Comparison of ENCODE assay signal across 8 mouse cellular contexts in genomic region chr15:80694125-80694910, GRCm38 (mm10). TPM values are rescaled to one million over a fixed set of nuclear protein-coding genes. Genes with fewer than 3 reads are reported as not detected.
DNase-seq lines count a peak whose midpoint lies in the region; ATAC-seq and TF ChIP-seq lines count a peak whose summit lies in the region.

No protein-coding gene starts in this region.

- no peaks in the 10 kb centered on the region for H3K79me2 ChIP-seq in heart, adult 2 months (replicated peaks; ENCODE audit: control insufficient read depth, insufficient read depth, low read length)

- H3K9ac ChIP-seq in heart, adult 2 months (ENCODE audit: low read depth, low read length): no peak overlapping the region
- peak overlapping the region; percentile 45 for H3K9ac ChIP-seq in hindbrain, embryonic 14.5 days
- no peak overlapping the region; the same call in 1 of the 2 replicates for H3K9ac ChIP-seq in midbrain, embryonic 13.5 days (replicated peaks)

- intact Hi-C loops in heart, adult 2 months (cut with DNase I): loop anchor here (1.0 to 2.0 kb wide), 3 partner anchors 60 to 406 kb away; no protein-coding TSS in a partner anchor

- 22% methylated on average over 11 of the region's 11 CpGs for WGBS in heart, adult 2 months
- WGBS in forebrain, embryonic 10.5 days: 26% methylated on average over 11 of the region's 11 CpGs
- WGBS in hindbrain, embryonic 14.5 days: 21% methylated on average over 11 of the region's 11 CpGs
- WGBS in limb, embryonic 10.5 days: 28% methylated on average over 11 of the region's 11 CpGs
- WGBS in midbrain, embryonic 13.5 days: 19% methylated on average over 11 of the region's 11 CpGs

- no peak overlapping the region for H3K4me3 ChIP-seq in heart, adult 2 months
- no peak overlapping the region for H3K4me3 ChIP-seq in forebrain, embryonic 10.5 days
- H3K4me3 ChIP-seq in hindbrain, embryonic 14.5 days (replicated peaks; ENCODE audit: low read length): no peak overlapping the region
- H3K4me3 ChIP-seq in limb, embryonic 10.5 days: no peak overlapping the region
- 0 out of 2 replicates have a peak overlapping the region, but pooled peaks have one; percentile 7 for H3K4me3 ChIP-seq in midbrain, embryonic 13.5 days (replicated peaks)

- no peak for TF ChIP-seq POLR2A in heart, adult 2 months (IDR thresholded peaks at IDR 0.05; ENCODE audit: insufficient read depth, low read depth, low read length)

- peak overlapping the region; percentile 39 for H3K4me2 ChIP-seq in hindbrain, embryonic 14.5 days (replicated peaks)
- H3K4me2 ChIP-seq in midbrain, embryonic 13.5 days (replicated peaks): peak overlapping the region; percentile 34

- TF ChIP-seq EP300 in heart, adult 2 months (IDR thresholded peaks at IDR 0.05; ENCODE audit: insufficient read depth, low read depth, low read length): no peak

- H3K4me1 ChIP-seq in heart, adult 2 months (ENCODE audit: control insufficient read depth, insufficient read depth, low read length): no peaks in the 10 kb centered on the region
- H3K4me1 ChIP-seq in forebrain, embryonic 10.5 days: peaks cover 28% of the 10 kb centered on the region
- H3K4me1 ChIP-seq in hindbrain, embryonic 14.5 days (replicated peaks; ENCODE audit: control insufficient read depth, insufficient read depth, low read length): peaks cover 18% of the 10 kb centered on the region
- H3K4me1 ChIP-seq in limb, embryonic 10.5 days: peaks cover 27% of the 10 kb centered on the region
- peaks cover 34% of the 10 kb centered on the region for H3K4me1 ChIP-seq in midbrain, embryonic 13.5 days (replicated peaks)

- no peaks in the 10 kb centered on the region for H3K36me3 ChIP-seq in heart, adult 2 months (ENCODE audit: control insufficient read depth, insufficient read depth, low read length)
- no peaks in the 10 kb centered on the region for H3K36me3 ChIP-seq in forebrain, embryonic 10.5 days (replicated peaks)
- no peaks in the 10 kb centered on the region for H3K36me3 ChIP-seq in hindbrain, embryonic 14.5 days (replicated peaks; ENCODE audit: control insufficient read depth, insufficient read depth)
- no peaks in the 10 kb centered on the region for H3K36me3 ChIP-seq in limb, embryonic 10.5 days
- H3K36me3 ChIP-seq in midbrain, embryonic 13.5 days: no peaks in the 10 kb centered on the region

- peak; percentile 85 for TF ChIP-seq CTCF in heart, adult 2 months (IDR thresholded peaks at IDR 0.05)

- no peak overlapping the region for H3K27ac ChIP-seq in heart, adult 2 months
- 0 out of 2 replicates have a peak overlapping the region, but pooled peaks have one; percentile 32 for H3K27ac ChIP-seq in forebrain, embryonic 10.5 days
- no peak overlapping the region for H3K27ac ChIP-seq in hindbrain, embryonic 14.5 days
- peak overlapping the region; percentile 30; the same call in 1 of the 2 replicates for H3K27ac ChIP-seq in limb, embryonic 10.5 days
- peak overlapping the region; percentile 16; the same call in 1 of the 2 replicates for H3K27ac ChIP-seq in midbrain, embryonic 13.5 days

- H3K9me3 ChIP-seq in forebrain, embryonic 10.5 days: no peaks in the 10 kb centered on the region
- H3K9me3 ChIP-seq in hindbrain, embryonic 14.5 days (ENCODE audit: control insufficient read depth, low read length): no peaks in the 10 kb centered on the region
- H3K9me3 ChIP-seq in limb, embryonic 10.5 days (replicated peaks): no peaks in the 10 kb centered on the region
- H3K9me3 ChIP-seq in midbrain, embryonic 13.5 days: no peaks in the 10 kb centered on the region

- ATAC-seq in hindbrain, embryonic 14.5 days (ENCODE audit: low FRiP score): peak; percentile 64; the same call in 1 of the 2 replicates
- peak; percentile 83 for ATAC-seq in midbrain, embryonic 13.5 days

- no peaks in the 10 kb centered on the region for H3K27me3 ChIP-seq in heart, adult 2 months (ENCODE audit: control insufficient read depth, insufficient read depth, low read length)
- H3K27me3 ChIP-seq in forebrain, embryonic 10.5 days (ENCODE audit: poor library complexity, severe bottlenecking): 0 out of 2 replicates have a peak, but pooled peaks cover 8% of the 10 kb centered on the region
- no peaks in the 10 kb centered on the region for H3K27me3 ChIP-seq in hindbrain, embryonic 14.5 days (ENCODE audit: control insufficient read depth, insufficient read depth, low read length)
- H3K27me3 ChIP-seq in limb, embryonic 10.5 days (ENCODE audit: low read depth, poor library complexity, severe bottlenecking): peaks cover 24% of the 10 kb centered on the region
- H3K27me3 ChIP-seq in midbrain, embryonic 13.5 days: peaks cover 3% of the 10 kb centered on the region; the same call in 1 of the 2 replicates

- DNase-seq in heart, adult 2 months: peak; percentile 41 to 69
- no peak for DNase-seq in heart, adult 9 months (ENCODE audit: low spot score in 2 of 2)
- DNase-seq in adrenal gland, postnatal 14 days: peak; percentile 74
- peak; percentile 60 for DNase-seq in forebrain, embryonic 10.5 days (ENCODE audit: extremely low spot score, low spot score)
- DNase-seq in hindbrain, embryonic 14.5 days (ENCODE audit: low spot score): peak; percentile 83
- DNase-seq in limb, embryonic 10.5 days (ENCODE audit: low spot score): peak; percentile 72
- peak; percentile 46 to 73 for DNase-seq in spleen, postnatal 14 days (ENCODE audit: low spot score in 2 of 2)

RNA-seq across cellular contexts. Expression of gene Tnrc6b, which starts 16.8 kb away (rescaled TPM):
- 10 to 100 TPM; 43.7 to 48.1 TPM for total RNA-seq in heart, adult 2 months (2021)
- polyA plus RNA-seq in heart, adult 2 months (2012; rRNA removed): 9.4 and 13.1 TPM in 2 replicates
- 55.7 and 63.3 TPM in 2 replicates for total RNA-seq in adrenal gland, postnatal 14 days (2021)
- 40.5 and 43.4 TPM in 2 replicates for polyA plus RNA-seq in forebrain, embryonic 10.5 days (2016; fragmentation: Nextera tagmentation; extraction: Ambion mirVana)
- polyA plus RNA-seq in hindbrain, embryonic 14.5 days (2014; fragmentation: Nextera tagmentation; extraction: Ambion mirVana): 19.0 and 27.9 TPM in 2 replicates
- polyA plus RNA-seq in limb, embryonic 10.5 days (2016; fragmentation: Nextera tagmentation; extraction: Ambion mirVana): 31.0 and 40.1 TPM in 2 replicates
- 48.7 and 51.0 TPM in 2 replicates for polyA plus RNA-seq in midbrain, embryonic 13.5 days (2015; fragmentation: Nextera tagmentation; extraction: Ambion mirVana)

RNA-seq across cellular contexts. Expression of gene Fam83f, which starts 22.7 kb away (rescaled TPM):
- not detected for total RNA-seq in heart, adult 2 months (2021)
- 0.09 and 0.21 TPM in 2 replicates for polyA plus RNA-seq in heart, adult 2 months (2012; rRNA removed)
- 0.79 and 0.96 TPM in 2 replicates for total RNA-seq in adrenal gland, postnatal 14 days (2021)
- 0.37 and 0.68 TPM in 2 replicates for polyA plus RNA-seq in forebrain, embryonic 10.5 days (2016; fragmentation: Nextera tagmentation; extraction: Ambion mirVana)
- polyA plus RNA-seq in hindbrain, embryonic 14.5 days (2014; fragmentation: Nextera tagmentation; extraction: Ambion mirVana): 0.07 and 0.20 TPM in 2 replicates
- 0.98 and 1.2 TPM in 2 replicates for polyA plus RNA-seq in limb, embryonic 10.5 days (2016; fragmentation: Nextera tagmentation; extraction: Ambion mirVana)
- 0.19 and 0.27 TPM in 2 replicates for polyA plus RNA-seq in midbrain, embryonic 13.5 days (2015; fragmentation: Nextera tagmentation; extraction: Ambion mirVana)

Comparison
In these comparisons a context has a peak if more than half of its experiments do, and no peak if none do; other contexts are left out.
1. DNase-seq: peak in heart, adult 2 months (2 of 2), adrenal gland, postnatal 14 days (single experiment), forebrain, embryonic 10.5 days (single experiment), hindbrain, embryonic 14.5 days (single experiment), limb, embryonic 10.5 days (single experiment) and spleen, postnatal 14 days (2 of 2); none in heart, adult 9 months (0 of 2).
2. H3K27ac ChIP-seq: peak in forebrain, embryonic 10.5 days (single experiment), limb, embryonic 10.5 days (single experiment) and midbrain, embryonic 13.5 days (single experiment); none in heart, adult 2 months (single experiment) and hindbrain, embryonic 14.5 days (single experiment).